Mouse (Mus musculus): ENCODE measurements around the gene Gm28490. TPM values are rescaled to one million over a fixed set of nuclear protein-coding genes. Genes with fewer than 3 reads are reported as not detected.

Gm28490 gene
- polyA plus RNA-seq (2017; shearing (Covaris generic)), result not detected

GRCm38 (mm10) chrY:31634656-31635055, at the start of gene Gm28490:
TSS of gene Gm28490 (minus strand) at chrY:31634756.

Measured in inflammation-experienced regulatory T-cells (primary cell).